Mouse (Mus musculus): ENCODE measurements at regions not wholly inside any gene's neighbourhood (a gene's known extent, or its start where the extent isn't known, plus 50 kb on each side); places are given as distances from the start of the nearest gene placed in this dataset.

- no peak for DNase-seq (ENCODE audit: low read depth, low spot score)
These were observed 60.6 kb upstream of the Helt start for GRCm38 (mm10) chr8:46355066-46355465.

- DNase-seq (ENCODE audit: low read depth, low spot score), result peak; percentile 65
These were observed 63.5 kb upstream of the Helt start for GRCm38 (mm10) chr8:46357961-46358360.

- DNase-seq (ENCODE audit: low read depth, low spot score), result no peak
These were observed 68.4 kb upstream of the Helt start for GRCm38 (mm10) chr8:46362871-46363306.

- DNase-seq (ENCODE audit: low read depth, low spot score), result no peak
These were observed 71.2 kb upstream of the Helt start for GRCm38 (mm10) chr8:46365711-46366110.

GRCm38 (mm10) chr8:46367125-46367524 lies 72.7 kb upstream of the Helt start:
- no peak for DNase-seq (ENCODE audit: low read depth, low spot score)

- no peak for DNase-seq (ENCODE audit: low read depth, low spot score)
These were observed 79.6 kb upstream of the Helt start for GRCm38 (mm10) chr8:46374092-46374491.

GRCm38 (mm10) chr8:46375986-46376385 lies 81.5 kb upstream of the Helt start:
- DNase-seq (ENCODE audit: low read depth, low spot score), result no peak

- DNase-seq (ENCODE audit: low read depth, low spot score), result peak; percentile 64
These were observed 85.9 kb upstream of the Acsl1 start for GRCm38 (mm10) chr8:46384926-46385325.

- no peak for DNase-seq (ENCODE audit: low read depth, low spot score)
These were observed 85.0 kb upstream of the Acsl1 start for GRCm38 (mm10) chr8:46385806-46386205.

GRCm38 (mm10) chr8:46386553-46386952 lies 84.3 kb upstream of the Acsl1 start:
- no peak for DNase-seq (ENCODE audit: low read depth, low spot score)

GRCm38 (mm10) chr8:46387037-46387436 lies 83.8 kb upstream of the Acsl1 start:
- no peak for DNase-seq (ENCODE audit: low read depth, low spot score)

GRCm38 (mm10) chr8:46388421-46388820 lies 82.4 kb upstream of the Acsl1 start:
- DNase-seq (ENCODE audit: low read depth, low spot score), result no peak

GRCm38 (mm10) chr8:46390431-46390830 lies 80.4 kb upstream of the Acsl1 start:
- DNase-seq (ENCODE audit: low read depth, low spot score), result no peak

- DNase-seq (ENCODE audit: low read depth, low spot score), result peak; percentile 7
These were observed 79.2 kb upstream of the Acsl1 start for GRCm38 (mm10) chr8:46391678-46392077.

- no peak for DNase-seq (ENCODE audit: low read depth, low spot score)
These were observed 77.5 kb upstream of the Acsl1 start for GRCm38 (mm10) chr8:46393296-46393695.

- no peak for DNase-seq (ENCODE audit: low read depth, low spot score)
These were observed 76.1 kb upstream of the Acsl1 start for GRCm38 (mm10) chr8:46394750-46395149.

- DNase-seq (ENCODE audit: low read depth, low spot score), result peak; percentile 68
These were observed 75.5 kb upstream of the Acsl1 start for GRCm38 (mm10) chr8:46395348-46395747.

- DNase-seq (ENCODE audit: low read depth, low spot score), result no peak
These were observed 73.8 kb upstream of the Acsl1 start for GRCm38 (mm10) chr8:46397081-46397480.

GRCm38 (mm10) chr8:46397777-46398176 lies 73.1 kb upstream of the Acsl1 start:
- DNase-seq (ENCODE audit: low read depth, low spot score), result no peak

- no peak for DNase-seq (ENCODE audit: low read depth, low spot score)
These were observed 70.2 kb upstream of the Acsl1 start for GRCm38 (mm10) chr8:46400595-46400994.

- no peak for DNase-seq (ENCODE audit: low read depth, low spot score)
These were observed 66.8 kb upstream of the Acsl1 start for GRCm38 (mm10) chr8:46403877-46404560.

- DNase-seq (ENCODE audit: low read depth, low spot score), result no peak
These were observed 62.0 kb upstream of the Acsl1 start for GRCm38 (mm10) chr8:46408886-46409285.

- DNase-seq (ENCODE audit: low read depth, low spot score), result no peak
These were observed 61.5 kb upstream of the Acsl1 start for GRCm38 (mm10) chr8:46409296-46409695.
